Mouse (Mus musculus) neural tube, embryonic 14.5 days (tissue): ENCODE data around the gene Ccdc81. TPM values are rescaled to one million over a fixed set of nuclear protein-coding genes. Genes with fewer than 3 reads are reported as not detected.
A peak's percentile ranks its signal among the peaks of the same experiment; 100 is the strongest.

ENCODE experiments used
- ATAC-seq: fragments of 200-750 bp; cut with Nextera tagmentation; 2 replicates; pipeline ENCODE4 v1.8.0; 2017; ENCODE audit warnings: low read depth, mild to moderate bottlenecking, moderate TSS enrichment, moderate library complexity
- H3K27ac ChIP-seq: fragments of 300-500 bp; sonication (generic); 2 replicates; pipeline ENCODE4 v1.5.1; 2014; ENCODE audit warnings: low read depth, mild to moderate bottlenecking, control low read depth, low read length, moderate library complexity, mixed read lengths
- H3K27me3 ChIP-seq: fragments of 300-500 bp; sonication (generic); 2 replicates; pipeline ENCODE4 v1.6.1; 2014; ENCODE audit warnings: low read length; ENCODE audit not compliant: control insufficient read depth, insufficient read depth
- H3K36me3 ChIP-seq: fragments of 300-500 bp; sonication (generic); 2 replicates; pipeline ENCODE4 v1.6.1; 2014; ENCODE audit warnings: low read length, mixed read lengths; ENCODE audit not compliant: control insufficient read depth, insufficient read depth
- H3K4me1 ChIP-seq: fragments of 300-500 bp; sonication (generic); 2 replicates; pipeline ENCODE4 v1.6.1; 2014; ENCODE audit warnings: low read length; ENCODE audit not compliant: control insufficient read depth, insufficient read depth
- H3K4me2 ChIP-seq: fragments of 300-500 bp; sonication (generic); 2 replicates; pipeline ENCODE4 v1.6.1; 2014; ENCODE audit warnings: mild to moderate bottlenecking, low read depth, low read length, control low read depth
- H3K4me3 ChIP-seq: fragments of 300-500 bp; sonication (generic); 2 replicates; pipeline ENCODE4 v1.5.1; 2014; ENCODE audit warnings: low read depth, low read length, control low read depth, mixed read lengths
- H3K9ac ChIP-seq: fragments of 300-500 bp; sonication (generic); replicated peaks from 2 replicates; pipeline ENCODE4 v1.6.1; 2014; ENCODE audit warnings: low read depth, mild to moderate bottlenecking, control low read depth, low read length, mixed read lengths
- H3K9me3 ChIP-seq: fragments of 300-500 bp; sonication (generic); 2 replicates; pipeline ENCODE4 v1.6.1; 2016; ENCODE audit warnings: low read length; ENCODE audit not compliant: control insufficient read depth
- WGBS: fragments of 180-500 bp; shearing (Covaris S2); extraction: QIAGEN DNeasy Blood & Tissue Kit; methylation state at CpG from one replicate; pipeline ENCODE4 v1.1.7; 2014; 5-methylcytosine and 5-hydroxymethylcytosine counted together
- polyA plus RNA-seq: library from polyadenylated mRNA; unstranded; fragments of >200 nt; fragmentation: Nextera tagmentation; extraction: Ambion mirVana; gene quantifications from 2 replicates; pipeline ENCODE4 v1.2.1, GENCODE M21; 2014

Ccdc81 gene
- 0.52 and 0.66 TPM in 2 replicates for polyA plus RNA-seq

GRCm38 (mm10) chr7:89903442-89904343, at the start of gene Ccdc81:
TSS of gene Ccdc81 (minus strand) at chr7:89903629.
- H3K4me3 ChIP-seq: no peak within 1 kb of the TSS
- no peaks in the 10 kb centered on the region for H3K4me1 ChIP-seq
- no peaks in the 10 kb centered on the region for H3K27me3 ChIP-seq
- WGBS: 42% methylated on average over 22 of the region's 22 CpGs
- no peak within 1 kb of the TSS for H3K4me2 ChIP-seq
- no peaks in the 10 kb centered on the region for H3K36me3 ChIP-seq
- H3K9me3 ChIP-seq: no peaks in the 10 kb centered on the region
- no peak within 1 kb of the TSS for H3K27ac ChIP-seq
- no peak within 1 kb of the TSS for H3K9ac ChIP-seq
- ATAC-seq: peak; percentile 74; the same call in 1 of the 2 replicates

- Histone ChIP-seq H3K4me3 (no peak overlapping the region), H3K9me3 (no peaks in the 10 kb centered on the region), H3K4me2 (no peak overlapping the region), H3K36me3 (peaks cover 5% of the 10 kb centered on the region), H3K9ac (no peak overlapping the region), H3K4me1 (no peaks in the 10 kb centered on the region), H3K27ac (no peak overlapping the region), H3K27me3 (no peaks in the 10 kb centered on the region)
- WGBS: 86% methylated on average over 4 of the region's 4 CpGs
- ATAC-seq: no peak
Measured at GRCm38 (mm10) chr7:89949403-89949802, 46.0 kb upstream of the Ccdc81 start.

DNA sequence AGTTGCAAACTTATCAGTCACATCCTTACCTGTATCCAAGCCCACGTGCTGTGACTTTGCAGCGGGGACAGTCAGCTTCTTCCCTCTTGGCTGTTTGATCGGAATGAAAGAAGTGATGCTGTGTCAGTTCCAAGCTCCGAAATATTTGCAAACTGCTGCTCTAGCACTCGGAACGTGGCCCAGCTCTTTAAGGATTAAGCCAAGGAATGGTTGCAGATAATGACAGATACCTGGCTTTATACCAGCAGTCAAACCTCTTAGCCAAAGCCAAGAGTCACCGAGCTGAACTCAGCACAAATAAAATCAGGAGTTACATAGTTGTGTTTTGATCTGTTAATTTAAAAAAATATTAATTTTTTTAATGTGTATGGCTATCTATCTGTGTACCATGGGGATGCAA, 44.6 kb upstream of the Ccdc81 start:
- Histone ChIP-seq H3K27me3 (no peaks in the 10 kb centered on the region), H3K9ac (no peak overlapping the region), H3K27ac (no peak overlapping the region), H3K4me1 (no peaks in the 10 kb centered on the region), H3K4me2 (no peak overlapping the region), H3K4me3 (no peak overlapping the region), H3K36me3 (no peaks in the 10 kb centered on the region), H3K9me3 (no peaks in the 10 kb centered on the region)
- ATAC-seq: no peak
- WGBS: 87% methylated on average over 7 of the region's 7 CpGs

DNA sequence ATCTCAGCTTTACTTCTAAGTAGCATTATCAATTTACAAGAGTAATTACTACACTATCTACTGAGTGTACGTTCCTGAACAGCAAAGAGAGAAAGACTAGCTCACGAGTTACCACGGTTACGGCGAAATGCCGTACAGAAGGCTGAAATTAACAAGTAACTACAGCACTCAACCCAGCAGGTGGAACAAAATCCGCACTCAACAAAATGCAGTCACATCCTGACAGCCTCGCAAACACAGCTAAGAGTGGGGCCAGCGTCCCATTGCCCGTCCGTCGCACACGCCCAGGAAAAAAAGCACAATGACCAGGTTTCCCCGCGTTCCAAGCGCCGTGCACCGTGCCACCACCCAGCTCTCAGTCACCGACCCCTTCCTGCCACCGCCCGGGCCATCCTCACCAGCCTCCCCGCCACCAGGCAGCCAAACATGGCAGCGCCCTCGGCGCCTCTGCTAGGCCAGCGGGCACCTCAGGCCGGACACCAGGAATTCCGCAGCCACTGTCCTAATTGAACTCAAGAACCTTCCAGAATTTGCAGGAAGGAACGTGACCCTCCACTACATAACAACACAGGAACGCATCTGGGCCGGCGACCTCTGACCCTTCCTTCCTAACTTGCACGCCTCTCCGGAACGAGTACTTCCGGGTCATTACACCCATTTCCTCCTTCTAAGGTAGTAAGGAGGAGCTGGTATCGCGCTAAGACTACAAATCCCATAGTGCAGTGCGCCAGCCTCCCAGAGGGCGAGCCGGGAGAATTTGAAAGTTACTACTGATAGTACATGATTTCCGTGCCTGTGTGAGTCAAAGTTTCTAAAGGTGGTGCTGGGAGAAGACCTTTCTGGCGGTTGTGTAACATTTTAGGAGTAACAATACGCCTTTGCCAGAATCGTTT, 37.4 kb upstream of the Ccdc81 start, which contains the start of gene Hikeshi:
Hikeshi (minus strand) TSS at position 634 of the 893 bp plus-strand sequence.
- Histone ChIP-seq H3K4me3 (peak within 1 kb of the TSS; percentile 68), H3K27me3 (no peaks in the 10 kb centered on the region), H3K36me3 (no peaks in the 10 kb centered on the region), H3K4me1 (peaks cover 6% of the 10 kb centered on the region), H3K27ac (peak within 1 kb of the TSS; percentile 56; the same call in 1 of the 2 replicates), H3K9me3 (no peaks in the 10 kb centered on the region), H3K9ac (peak within 1 kb of the TSS; percentile 55), H3K4me2 (peak within 1 kb of the TSS; percentile 56)
- under 1% methylated on average over 45 of the region's 45 CpGs for WGBS
- ATAC-seq: peak; percentile 100

- Histone ChIP-seq H3K4me3 (peak overlapping the region; percentile 68), H3K4me1 (peaks cover 6% of the 10 kb centered on the region), H3K9ac (peak overlapping the region; percentile 55), H3K36me3 (no peaks in the 10 kb centered on the region), H3K27ac (no peak overlapping the region), H3K27me3 (no peaks in the 10 kb centered on the region), H3K9me3 (no peaks in the 10 kb centered on the region), H3K4me2 (peak overlapping the region; percentile 56)
- 44% methylated on average over 15 of the region's 15 CpGs for whole genome bisulfite sequencing
- ATAC-seq: no peak
Measured at GRCm38 (mm10) chr7:89939497-89940353, 36.3 kb upstream of the Ccdc81 start.

GRCm38 (mm10) chr7:89923441-89924180, 20.2 kb upstream of the Ccdc81 start:
- Histone ChIP-seq H3K36me3 (peaks cover 6% of the 10 kb centered on the region; the same call in 1 of the 2 replicates), H3K27ac (no peak overlapping the region), H3K27me3 (no peaks in the 10 kb centered on the region), H3K9ac (no peak overlapping the region), H3K4me1 (no peaks in the 10 kb centered on the region), H3K9me3 (no peaks in the 10 kb centered on the region), H3K4me2 (no peak overlapping the region), H3K4me3 (no peak overlapping the region)
- 97% methylated on average over 15 of the region's 15 CpGs for WGBS
- no peak for ATAC-seq

GRCm38 (mm10) chr7:89917776-89918175, 14.3 kb upstream of the Ccdc81 start:
- H3K9me3 ChIP-seq: no peaks in the 10 kb centered on the region
- H3K9ac ChIP-seq: no peak overlapping the region
- no peaks in the 10 kb centered on the region for H3K4me1 ChIP-seq
- H3K4me3 ChIP-seq: no peak overlapping the region
- 93% methylated on average over 4 of the region's 4 CpGs for WGBS
- H3K27ac ChIP-seq: no peak overlapping the region
- no peaks in the 10 kb centered on the region for H3K27me3 ChIP-seq
- no peak overlapping the region for H3K4me2 ChIP-seq
- H3K36me3 ChIP-seq: peaks cover 6% of the 10 kb centered on the region; the same call in 1 of the 2 replicates
- no peak for ATAC-seq

DNA sequence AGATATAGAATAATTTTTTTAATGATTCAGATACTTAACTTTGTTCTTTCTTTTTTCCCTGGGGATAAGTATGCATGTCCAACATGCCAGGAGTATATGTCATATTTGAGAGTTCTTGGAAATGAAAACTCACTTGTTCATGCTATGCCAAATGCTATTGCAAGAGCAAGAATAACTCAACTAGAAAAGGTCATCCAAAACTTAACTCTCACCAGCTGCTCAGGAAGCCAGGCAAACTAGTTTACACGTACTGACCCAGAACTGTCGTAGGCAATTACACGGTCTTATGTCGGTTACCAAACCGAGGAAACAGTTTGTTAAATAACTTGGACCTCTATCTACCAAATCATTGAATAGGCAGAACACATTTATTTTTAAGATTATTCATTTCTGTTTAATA, 13.3 kb upstream of the Ccdc81 start:
- H3K4me3 ChIP-seq: no peak overlapping the region
- H3K27ac ChIP-seq: no peak overlapping the region
- no peak overlapping the region for H3K4me2 ChIP-seq
- no peaks in the 10 kb centered on the region for H3K27me3 ChIP-seq
- no peak for ATAC-seq
- WGBS: 97% methylated on average over 5 of the region's 5 CpGs
- no peaks in the 10 kb centered on the region for H3K9me3 ChIP-seq
- no peaks in the 10 kb centered on the region for H3K4me1 ChIP-seq
- peaks cover 6% of the 10 kb centered on the region; the same call in 1 of the 2 replicates for H3K36me3 ChIP-seq
- no peak overlapping the region for H3K9ac ChIP-seq
